Mouse (Mus musculus) limb, embryonic 10.5 days (tissue): ENCODE data around the gene Lztfl1. TPM values are rescaled to one million over a fixed set of nuclear protein-coding genes. Genes with fewer than 3 reads are reported as not detected.
A peak's percentile ranks its signal among the peaks of the same experiment; 100 is the strongest.

Source experiments
- DNase-seq: peaks from one replicate; pipeline ENCODE4 v3.0.0-alpha.2; 2017; ENCODE audit warnings: low spot score
- H3K27ac ChIP-seq: fragments of 300-500 bp; sonication (generic); 2 replicates; pipeline ENCODE4 v1.5.1; 2016; ENCODE audit warnings: mild to moderate bottlenecking
- H3K27me3 ChIP-seq: fragments of 300-500 bp; sonication (generic); 2 replicates; pipeline ENCODE4 v1.6.1; 2016; ENCODE audit warnings: low read depth, mild to moderate bottlenecking; ENCODE audit not compliant: poor library complexity, severe bottlenecking
- H3K36me3 ChIP-seq: fragments of 300-500 bp; sonication (generic); 2 replicates; pipeline ENCODE4 v1.6.1; 2016; ENCODE audit warnings: mild to moderate bottlenecking, moderate library complexity
- H3K4me1 ChIP-seq: fragments of 300-500 bp; sonication (generic); 2 replicates; pipeline ENCODE4 v1.6.1; 2016
- H3K4me3 ChIP-seq: fragments of 300-500 bp; sonication (generic); 2 replicates; pipeline ENCODE4 v1.5.1; 2016; ENCODE audit warnings: mild to moderate bottlenecking, moderate library complexity
- H3K9me3 ChIP-seq: fragments of 300-500 bp; sonication (generic); replicated peaks from 2 replicates; pipeline ENCODE4 v1.6.1; 2016; ENCODE audit warnings: mild to moderate bottlenecking
- WGBS: fragments of 180-500 bp; shearing (Covaris S2); methylation state at CpG from one replicate; pipeline ENCODE4 v1.1.7; 2016; 5-methylcytosine and 5-hydroxymethylcytosine counted together
- polyA plus RNA-seq: library from polyadenylated mRNA; unstranded; fragments of >200 nt; fragmentation: Nextera tagmentation; extraction: Ambion mirVana; gene quantifications from 2 replicates; pipeline ENCODE4 v1.2.1, GENCODE M21; 2016

The Lztfl1 gene
- polyA plus RNA-seq, 1 experiment from 2014 or later = 35.3 TPM

GRCm38 (mm10) chr9:123722737-123723493, 5.4 kb upstream of the Lztfl1 start:
- no peaks in the 10 kb centered on the region for H3K27me3 ChIP-seq
- 77% methylated on average over 2 of the region's 2 CpGs for WGBS
- H3K4me1 ChIP-seq = no peaks in the 10 kb centered on the region
- H3K36me3 ChIP-seq = no peaks in the 10 kb centered on the region
- H3K9me3 ChIP-seq = no peaks in the 10 kb centered on the region
- H3K4me3 ChIP-seq = no peak overlapping the region
- H3K27ac ChIP-seq = no peak overlapping the region
- no peak for DNase-seq

GRCm38 (mm10) chr9:123716301-123716700, 1.2 kb downstream of the Lztfl1 start:
- DNase-seq = no peak
- Histone ChIP-seq H3K27ac (no peak overlapping the region), H3K9me3 (no peaks in the 10 kb centered on the region), H3K4me1 (peaks cover 7% of the 10 kb centered on the region), H3K36me3 (peaks cover 8% of the 10 kb centered on the region), H3K27me3 (no peaks in the 10 kb centered on the region), H3K4me3 (peak overlapping the region; percentile 88; the same call in 1 of the 2 replicates)
- WGBS = 64% methylated on average over 3 of the region's 3 CpGs

- no peaks in the 10 kb centered on the region for H3K9me3 ChIP-seq
- H3K27me3 ChIP-seq = no peaks in the 10 kb centered on the region
- H3K4me3 ChIP-seq = no peak overlapping the region
- DNase-seq = no peak
- H3K36me3 ChIP-seq = peaks cover 32% of the 10 kb centered on the region
- H3K27ac ChIP-seq = no peak overlapping the region
- H3K4me1 ChIP-seq = peaks cover 7% of the 10 kb centered on the region
- 83% methylated on average over 2 of the region's 2 CpGs for WGBS
Measured at GRCm38 (mm10) chr9:123713111-123713510, 4.4 kb downstream of the Lztfl1 start.

- DNase-seq = no peak
- no peak overlapping the region for H3K4me3 ChIP-seq
- no peak overlapping the region for H3K27ac ChIP-seq
- WGBS = 60% methylated on average over 2 of the region's 2 CpGs
- no peaks in the 10 kb centered on the region for H3K9me3 ChIP-seq
- H3K4me1 ChIP-seq = no peaks in the 10 kb centered on the region
- H3K27me3 ChIP-seq = no peaks in the 10 kb centered on the region
- H3K36me3 ChIP-seq = peaks cover 46% of the 10 kb centered on the region
Measured at GRCm38 (mm10) chr9:123709226-123709625, 8.3 kb downstream of the Lztfl1 start.

GRCm38 (mm10) chr9:123701822-123702221, 15.7 kb downstream of the Lztfl1 start:
- Histone ChIP-seq H3K4me3 (no peak overlapping the region), H3K27ac (no peak overlapping the region), H3K27me3 (no peaks in the 10 kb centered on the region), H3K36me3 (peaks cover 48% of the 10 kb centered on the region), H3K4me1 (no peaks in the 10 kb centered on the region), H3K9me3 (no peaks in the 10 kb centered on the region)
- WGBS = 90% methylated on average over 5 of the region's 5 CpGs
- DNase-seq = no peak

- no peaks in the 10 kb centered on the region for H3K27me3 ChIP-seq
- no peaks in the 10 kb centered on the region for H3K9me3 ChIP-seq
- no peak for DNase-seq
- no peak overlapping the region for H3K4me3 ChIP-seq
- H3K36me3 ChIP-seq = peaks cover 30% of the 10 kb centered on the region
- no peaks in the 10 kb centered on the region for H3K4me1 ChIP-seq
- H3K27ac ChIP-seq = no peak overlapping the region
- 91% methylated on average over 3 of the region's 3 CpGs for WGBS
Measured at GRCm38 (mm10) chr9:123695634-123696302, 21.7 kb downstream of the Lztfl1 start.

- DNase-seq = no peak
- H3K4me3 ChIP-seq = no peak overlapping the region
- H3K36me3 ChIP-seq = peaks cover 15% of the 10 kb centered on the region; the same call in 1 of the 2 replicates
- 79% methylated on average over 1 of the region's 1 CpGs for WGBS
- no peaks in the 10 kb centered on the region for H3K9me3 ChIP-seq
- H3K4me1 ChIP-seq = no peaks in the 10 kb centered on the region
- no peak overlapping the region for H3K27ac ChIP-seq
- no peaks in the 10 kb centered on the region for H3K27me3 ChIP-seq
Measured at GRCm38 (mm10) chr9:123688227-123688626, 29.3 kb downstream of the Lztfl1 start.

GRCm38 (mm10) chr9:123686206-123686605, 31.3 kb downstream of the Lztfl1 start:
- H3K4me1 ChIP-seq = no peaks in the 10 kb centered on the region

GRCm38 (mm10) chr9:123683704-123684103, 33.8 kb downstream of the Lztfl1 start:
- H3K27ac ChIP-seq = no peak overlapping the region
- no peaks in the 10 kb centered on the region for H3K9me3 ChIP-seq
- no peak overlapping the region for H3K4me3 ChIP-seq
- 66% methylated on average over 3 of the region's 3 CpGs for WGBS
- no peaks in the 10 kb centered on the region for H3K36me3 ChIP-seq
- no peak for DNase-seq
- peaks cover 3% of the 10 kb centered on the region for H3K4me1 ChIP-seq
- H3K27me3 ChIP-seq = peaks cover 37% of the 10 kb centered on the region

More at GRCm38 (mm10) chr9:123686206-123686605, 31.3 kb downstream of the Lztfl1 start:
- Histone ChIP-seq H3K27ac (no peak overlapping the region), H3K4me3 (no peak overlapping the region), H3K27me3 (peaks cover 12% of the 10 kb centered on the region; the same call in 1 of the 2 replicates), H3K36me3 (no peaks in the 10 kb centered on the region), H3K9me3 (no peaks in the 10 kb centered on the region)
- no peak for DNase-seq
- WGBS = 84% methylated on average over 5 of the region's 5 CpGs

- WGBS = 19% methylated on average over 2 of the region's 2 CpGs
- DNase-seq = peak; percentile 30
- H3K9me3 ChIP-seq = no peaks in the 10 kb centered on the region
- peak overlapping the region; percentile 50; the same call in 1 of the 2 replicates for H3K4me3 ChIP-seq
- peaks cover 82% of the 10 kb centered on the region for H3K27me3 ChIP-seq
- H3K4me1 ChIP-seq = peaks cover 9% of the 10 kb centered on the region
- H3K36me3 ChIP-seq = no peaks in the 10 kb centered on the region
- H3K27ac ChIP-seq = no peak overlapping the region
Measured at GRCm38 (mm10) chr9:123679198-123679597, 38.3 kb downstream of the Lztfl1 start.

GRCm38 (mm10) chr9:123678327-123679105, 39.0 kb downstream of the Lztfl1 start, which contains the start of the genes Ccr9 and Slc6a20a:
Gene Ccr9, plus strand, starts transcription at chr9:123678439.
Gene Slc6a20a, minus strand, starts transcription at chr9:123678885.
- peaks cover 86% of the 10 kb centered on the region for H3K27me3 ChIP-seq
- peak; percentile 59 for DNase-seq

GRCm38 (mm10) chr9:123665645-123666044, 51.9 kb downstream of the Lztfl1 start:
- DNase-seq = peak; percentile 37
- 51% methylated on average over 5 of the region's 5 CpGs for WGBS

More at GRCm38 (mm10) chr9:123678327-123679105, 39.0 kb downstream of the Lztfl1 start, which contains the start of the genes Ccr9 and Slc6a20a:
- no peak within 1 kb of the TSS for H3K27ac ChIP-seq
- H3K4me3 ChIP-seq = peak within 1 kb of the TSS; percentile 50
- no peaks in the 10 kb centered on the region for H3K9me3 ChIP-seq
- H3K36me3 ChIP-seq = no peaks in the 10 kb centered on the region
- WGBS = 1% methylated on average over 71 of the region's 73 CpGs
- peaks cover 9% of the 10 kb centered on the region for H3K4me1 ChIP-seq

More at GRCm38 (mm10) chr9:123665645-123666044, 51.9 kb downstream of the Lztfl1 start:
- no peak overlapping the region for H3K4me3 ChIP-seq
- H3K27ac ChIP-seq = no peak overlapping the region
- H3K27me3 ChIP-seq = no peaks in the 10 kb centered on the region
- H3K9me3 ChIP-seq = no peaks in the 10 kb centered on the region
- no peaks in the 10 kb centered on the region for H3K36me3 ChIP-seq
- no peaks in the 10 kb centered on the region for H3K4me1 ChIP-seq
